Mouse (Mus musculus) CH12.LX (cell line): Measurements from ENCODE around the gene Arhgef17. TPM values are rescaled to one million over a fixed set of nuclear protein-coding genes. Genes with fewer than 3 reads are reported as not detected.

ENCODE experiments used
- DNase-seq: peaks from one replicate; pipeline ENCODE4 v3.0.0-alpha.2; 2013; ENCODE audit errors: extremely low read depth
- H3K27ac ChIP-seq: 2 replicates; pipeline ENCODE4 v1.5.1; 2012; ENCODE audit warnings: low read depth, mild to moderate bottlenecking, control low read depth, moderate library complexity; ENCODE audit not compliant: insufficient read depth
- H3K27me3 ChIP-seq: replicated peaks from 2 replicates; pipeline ENCODE3; 2012; ENCODE audit warnings: inconsistent platforms
- H3K36me3 ChIP-seq, 2 experiments: replicated peaks in 1 of 2; 2 replicates each; pipeline versions ENCODE3 to v1.6.1; 2012; ENCODE audit warnings: inconsistent platforms in 1 of 2, low read length in 1 of 2, mild to moderate bottlenecking in 1 of 2, mixed read lengths in 1 of 2, moderate library complexity in 1 of 2; ENCODE audit not compliant: control insufficient read depth in 1 of 2, insufficient read depth in 1 of 2
- H3K4me1 ChIP-seq, 2 experiments: 2 replicates each; pipeline ENCODE4 v1.6.1; 2012; ENCODE audit warnings: inconsistent platforms in 1 of 2, moderate library complexity in 1 of 2; ENCODE audit not compliant: insufficient read depth in 2 of 2, control insufficient read depth in 1 of 2
- H3K4me2 ChIP-seq: 2 replicates; pipeline ENCODE4 v1.6.1; 2012; ENCODE audit warnings: low read depth, mild to moderate bottlenecking, control low read depth; ENCODE audit not compliant: poor library complexity, insufficient read depth, severe bottlenecking
- H3K4me3 ChIP-seq, 3 experiments: fragments of 150-350 bp in 1 of 3; sonication (generic) in 1 of 3; replicated peaks in 1 of 3; 2 replicates each; pipeline versions ENCODE3 to v1.5.1; 2011 to 2012; ENCODE audit warnings: low read depth in 2 of 3, low read length in 2 of 3, mild to moderate bottlenecking in 2 of 3, moderate library complexity in 2 of 3, control low read depth in 1 of 3, improper control_type of control experiment in 1 of 3, inconsistent platforms in 1 of 3, mixed read lengths in 1 of 3; ENCODE audit not compliant: poor library complexity in 1 of 3
- H3K79me2 ChIP-seq: replicated peaks from 2 replicates; pipeline ENCODE4 v1.6.1; 2012; ENCODE audit warnings: mild to moderate bottlenecking, moderate library complexity; ENCODE audit not compliant: control insufficient read depth, poor library complexity, insufficient read depth, severe bottlenecking; ENCODE audit errors: extremely low read depth
- H3K9ac ChIP-seq: 2 replicates; pipeline ENCODE4 v1.6.1; 2012; ENCODE audit warnings: low read depth, mild to moderate bottlenecking, control low read depth, moderate library complexity; ENCODE audit not compliant: insufficient read depth
- H3K9me3 ChIP-seq: replicated peaks from 2 replicates; pipeline ENCODE3; 2012; ENCODE audit warnings: low read length, inconsistent platforms, mixed read lengths
- BHLHE40 ChIP-seq: IDR thresholded peaks from 2 replicates; pipeline ENCODE4 v1.6.1; 2011; ENCODE audit warnings: mild to moderate bottlenecking, low read depth, low read length, improper control_type of control experiment
- CHD1 ChIP-seq: IDR thresholded peaks from 2 replicates; pipeline ENCODE4 v1.6.1; 2012; ENCODE audit warnings: low read depth, low read length, improper control_type of control experiment, inconsistent platforms
- CHD2 ChIP-seq: IDR thresholded peaks from 2 replicates; pipeline ENCODE4 v1.6.1; 2011; ENCODE audit warnings: low read length, improper control_type of control experiment
- ELF1 ChIP-seq: IDR thresholded peaks from 2 replicates; pipeline ENCODE4 v1.6.1; 2014; ENCODE audit warnings: low read depth, mild to moderate bottlenecking, inconsistent platforms, low read length, improper control_type of control experiment
- ETS1 ChIP-seq: conservative IDR thresholded peaks from 2 replicates; pipeline ENCODE4 v1.6.1; 2012; ENCODE audit warnings: low read depth, mild to moderate bottlenecking, inconsistent platforms, low read length, improper control_type of control experiment, moderate library complexity
- GABPA ChIP-seq: IDR thresholded peaks from 2 replicates; pipeline ENCODE4 v1.6.1; 2012; ENCODE audit warnings: low read depth, low read length, improper control_type of control experiment, inconsistent platforms; ENCODE audit not compliant: insufficient replicate concordance
- HCFC1 ChIP-seq: IDR thresholded peaks from 2 replicates; pipeline ENCODE4 v1.6.1; 2012; ENCODE audit warnings: low read depth, mild to moderate bottlenecking, inconsistent platforms, low read length, improper control_type of control experiment
- IRF4 ChIP-seq: IDR thresholded peaks from 2 replicates; pipeline ENCODE4 v1.6.1; 2014; ENCODE audit warnings: low read depth, mild to moderate bottlenecking, inconsistent platforms, low read length, improper control_type of control experiment
- JUND ChIP-seq: conservative IDR thresholded peaks from 2 replicates; pipeline ENCODE4 v1.6.1; 2011; ENCODE audit warnings: low read depth, low read length, improper control_type of control experiment
- MAFK ChIP-seq: IDR thresholded peaks from 2 replicates; pipeline ENCODE4 v1.6.1; 2011; ENCODE audit warnings: low read length, improper control_type of control experiment; ENCODE audit not compliant: insufficient replicate concordance
- MAZ ChIP-seq: IDR thresholded peaks from 2 replicates; pipeline ENCODE4 v1.6.1; 2012; ENCODE audit warnings: low read depth, mild to moderate bottlenecking, inconsistent platforms, low read length, improper control_type of control experiment, moderate library complexity
- MEF2A ChIP-seq: IDR thresholded peaks from 2 replicates; pipeline ENCODE4 v1.6.1; 2014; ENCODE audit warnings: low read depth, mild to moderate bottlenecking, inconsistent platforms, low read length, improper control_type of control experiment, borderline replicate concordance
- MXI1 ChIP-seq: IDR thresholded peaks from 2 replicates; pipeline ENCODE4 v1.6.1; 2011; ENCODE audit warnings: mild to moderate bottlenecking, low read depth, low read length, improper control_type of control experiment
- NELFE ChIP-seq: IDR thresholded peaks from 2 replicates; pipeline ENCODE4 v1.6.1; 2011; ENCODE audit warnings: low read depth, low read length, improper control_type of control experiment
- NRF1 ChIP-seq: IDR thresholded peaks from 2 replicates; pipeline ENCODE4 v1.6.1; 2014; ENCODE audit warnings: low read depth, mild to moderate bottlenecking, inconsistent platforms, low read length, improper control_type of control experiment, moderate library complexity
- PAX5 ChIP-seq: IDR thresholded peaks from 2 replicates; pipeline ENCODE4 v1.6.1; 2012; ENCODE audit warnings: low read length, inconsistent platforms, mixed read lengths
- POLR2A ChIP-seq: IDR thresholded peaks from 2 replicates; pipeline ENCODE4 v1.6.1; 2011; ENCODE audit warnings: low read depth, mild to moderate bottlenecking, improper control_type of control experiment, low read length
- POLR2AphosphoS2 ChIP-seq: IDR thresholded peaks from 2 replicates; pipeline ENCODE4 v1.6.1; 2011; ENCODE audit warnings: low read depth, low read length, improper control_type of control experiment
- RAD21 ChIP-seq: IDR thresholded peaks from 2 replicates; pipeline ENCODE4 v1.6.1; 2011; ENCODE audit warnings: low read depth, mild to moderate bottlenecking, low read length, improper control_type of control experiment, moderate library complexity
- RCOR1 ChIP-seq: conservative IDR thresholded peaks from 2 replicates; pipeline ENCODE4 v1.6.1; 2012; ENCODE audit warnings: low read depth, mild to moderate bottlenecking, inconsistent platforms, low read length, improper control_type of control experiment
- SIN3A ChIP-seq: IDR thresholded peaks from 2 replicates; pipeline ENCODE4 v1.6.1; 2012; ENCODE audit warnings: low read length, improper control_type of control experiment, inconsistent platforms
- SMC3 ChIP-seq: IDR thresholded peaks from 2 replicates; pipeline ENCODE4 v1.6.1; 2011; ENCODE audit warnings: low read depth, low read length, improper control_type of control experiment
- TBP ChIP-seq: conservative IDR thresholded peaks from 2 replicates; pipeline ENCODE4 v1.6.1; 2011; ENCODE audit warnings: low read depth, low read length, improper control_type of control experiment
- TCF12 ChIP-seq: IDR thresholded peaks from 2 replicates; pipeline ENCODE4 v1.6.1; 2014; ENCODE audit warnings: low read depth, mild to moderate bottlenecking, inconsistent platforms, low read length, improper control_type of control experiment
- UBTF ChIP-seq: IDR thresholded peaks from 2 replicates; pipeline ENCODE4 v1.6.1; 2012; ENCODE audit warnings: low read depth, mild to moderate bottlenecking, inconsistent platforms, low read length, improper control_type of control experiment, moderate library complexity
- USF1 ChIP-seq: IDR thresholded peaks from 2 replicates; pipeline ENCODE4 v1.6.1; 2014; ENCODE audit warnings: low read depth, mild to moderate bottlenecking, inconsistent platforms, low read length, improper control_type of control experiment
- USF2 ChIP-seq: conservative IDR thresholded peaks from 2 replicates; pipeline ENCODE4 v1.6.1; 2011; ENCODE audit warnings: low read depth, low read length, improper control_type of control experiment
- ZC3H11A ChIP-seq: IDR thresholded peaks from 2 replicates; pipeline ENCODE4 v1.6.1; 2012; ENCODE audit warnings: low read depth, mild to moderate bottlenecking, inconsistent platforms, low read length, improper control_type of control experiment
- ZMIZ1 ChIP-seq: IDR thresholded peaks from 2 replicates; pipeline ENCODE4 v1.6.1; 2012; ENCODE audit warnings: low read depth, mild to moderate bottlenecking, inconsistent platforms, low read length, improper control_type of control experiment
- ZNF384 ChIP-seq: IDR thresholded peaks from 2 replicates; pipeline ENCODE4 v1.6.1; 2012; ENCODE audit warnings: low read depth, low read length, improper control_type of control experiment, inconsistent platforms
- dilution Hi-C: fragments of 300-500 bp; cut with MboI; formaldehyde crosslinking; loops from 2 replicates; pipeline ENCODE4 v1.14.3; 2020; ENCODE audit warnings: low sequenced_read_pairs; ENCODE audit not compliant: extremely low pct_unique_long_range_greater_than_20kb, extremely low pct_ligation_motif_present
- in situ Hi-C: fragments of 300-500 bp; cut with MboI; formaldehyde crosslinking; loops from 3 replicates; pipeline ENCODE4 v1.14.3; 2019; ENCODE audit warnings: low sequenced_read_pairs, low pct_ligation_motif_present, low pct_unique_long_range_greater_than_20kb, mixed read lengths
- polyA plus RNA-seq: library from polyadenylated mRNA; unstranded; fragments of >175 nt; gene quantifications from 2 replicates; pipeline ENCODE4 v1.2.1, GENCODE M21; 2012; ENCODE audit warnings: low read depth; ENCODE audit not compliant: insufficient read length
- total RNA-seq, 2 experiments: library from RNA; depleted of rRNA; stranded (reverse); fragments of 300-350 nt in 1 of 2; fragments of >200 nt in 1 of 2; gene quantifications; 2 replicates each; pipeline ENCODE4 v1.2.3; 2012 to 2014

Arhgef17 gene
- total and polyA plus RNA-seq, 3 experiments, result 2.3 to 6.7 (median 5.6) TPM

DNA sequence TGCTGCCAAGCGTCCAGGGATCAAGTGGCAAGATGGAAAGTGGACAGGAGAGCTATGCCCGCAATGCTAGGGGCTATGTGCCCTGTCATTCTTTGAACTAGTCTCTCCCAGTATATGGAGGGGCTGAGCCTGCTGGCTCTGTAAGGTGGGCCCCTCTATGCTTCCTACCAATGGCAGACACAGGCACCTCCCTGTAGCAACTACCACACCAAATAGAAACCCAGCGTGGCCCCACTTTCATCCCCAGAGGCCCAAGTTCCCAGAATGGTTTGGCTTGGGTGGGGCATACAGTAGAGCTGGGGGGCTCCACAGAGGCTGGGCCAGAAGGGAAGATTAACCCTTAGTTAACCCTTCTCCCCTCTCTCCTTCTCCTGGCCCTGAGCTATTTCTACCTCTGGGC, 71.5 kb downstream of the Arhgef17 start:
- dilution Hi-C loops, result no loop called here
- DNase-seq, result no peak
- H3K9ac ChIP-seq, result no peak overlapping the region; the same call in 1 of the 2 replicates

DNA sequence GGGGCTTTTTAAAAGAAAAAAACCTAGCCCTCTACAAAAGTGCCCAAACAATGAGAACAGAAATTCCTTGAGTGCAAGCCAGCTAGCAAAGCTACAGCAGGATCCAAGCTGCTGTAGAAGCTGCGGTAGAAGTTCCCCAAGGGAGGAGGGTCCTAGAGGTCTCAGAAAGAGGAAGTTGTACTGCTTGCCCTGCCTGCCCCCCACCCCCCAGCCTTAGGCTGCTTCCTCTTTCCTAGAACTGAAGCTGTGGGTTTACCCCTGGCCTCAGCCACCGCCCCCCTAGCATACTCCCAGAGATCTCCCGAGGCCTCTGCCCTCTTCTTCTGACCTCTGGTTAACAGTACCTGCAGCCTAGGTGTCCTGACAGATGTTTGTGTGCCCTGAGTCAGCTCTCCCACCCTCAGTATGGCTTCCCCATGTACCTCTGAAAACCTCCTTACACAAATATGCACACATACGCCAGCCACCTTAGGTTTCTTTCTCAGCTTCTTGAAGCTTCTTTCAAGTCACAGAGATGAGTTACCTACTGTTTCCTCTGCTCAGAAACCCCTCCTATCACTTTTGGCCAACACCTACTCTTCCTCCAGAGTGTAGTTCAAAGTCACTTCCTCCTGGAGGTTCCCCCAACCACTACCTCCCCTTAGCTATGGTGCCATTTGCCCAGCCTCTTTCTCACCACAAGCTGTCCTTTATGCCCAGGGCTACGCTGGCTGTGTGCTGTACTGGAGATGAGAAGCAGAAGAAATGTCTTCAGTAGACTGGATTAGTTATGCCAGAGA, 75.9 kb downstream of the Arhgef17 start:
- Histone ChIP-seq H3K27ac (peak overlapping the region; percentile 97), H3K9ac (peak overlapping the region; percentile 70), H3K36me3 (peaks cover 11 to 60% of the 10 kb centered on the region in 2 experiments), H3K79me2 (peaks cover 52% of the 10 kb centered on the region), H3K27me3 (no peaks in the 10 kb centered on the region), H3K4me1 (peaks cover 57 to 98% of the 10 kb centered on the region in 2 experiments), H3K4me2 (peak overlapping the region; percentile 79), H3K4me3 (peak overlapping the region; percentile 56 to 62 (median 57)), H3K9me3 (no peaks in the 10 kb centered on the region)
- in situ Hi-C loops (loop anchor here (5.0 kb wide), 1 partner anchor 36 kb away; no protein-coding TSS in a partner anchor), dilution Hi-C loops (no loop called here)
- DNase-seq, result peak; percentile 97
- TF ChIP-seq ZMIZ1 (peak; percentile 34), GABPA (no peak), ETS1 (peak; percentile 77), ZNF384 (no peak), UBTF (no peak), JUND (no peak), HCFC1 (peak; percentile 54), USF1 (no peak), CHD1 (no peak), IRF4 (peak; percentile 93), MAFK (peak; percentile 30; the same call in 1 of the 2 replicates), TCF12 (peak; percentile 86), NRF1 (no peak), PAX5 (no peak), BHLHE40 (peak; percentile 62), SMC3 (no peak), NELFE (peak; percentile 34; the same call in 1 of the 2 replicates), RCOR1 (peak; percentile 82; the same call in 1 of the 2 replicates), MXI1 (peak; percentile 18; the same call in 1 of the 2 replicates), POLR2A (peak; percentile 62), POLR2AphosphoS2 (no peak), USF2 (no peak), ZC3H11A (no peak), CHD2 (peak; percentile 93; the same call in 1 of the 2 replicates), ELF1 (peak; percentile 81), MAZ (peak; percentile 82; the same call in 1 of the 2 replicates), MEF2A (peak; percentile 74; the same call in 1 of the 2 replicates), SIN3A (peak; percentile 42; the same call in 1 of the 2 replicates)

More for the DNA sequence above, 71.5 kb downstream of the Arhgef17 start:
- peak overlapping the region; percentile 65; the same call in 1 of the 2 replicates for H3K27ac ChIP-seq
- peaks cover 50 to 64% of the 10 kb centered on the region in 2 experiments for H3K4me1 ChIP-seq
- H3K36me3 ChIP-seq, result peaks cover 0 to 40% of the 10 kb centered on the region in 2 experiments
- no peaks in the 10 kb centered on the region for H3K27me3 ChIP-seq
- no peak overlapping the region for H3K4me3 ChIP-seq
- TF ChIP-seq RAD21 (no peak), MAZ (no peak), TBP (no peak), POLR2A (no peak), USF1 (no peak), MAFK (no peak), ZNF384 (no peak), SIN3A (no peak)
- peak overlapping the region; percentile 39 for H3K4me2 ChIP-seq
- H3K79me2 ChIP-seq, result peaks cover 50% of the 10 kb centered on the region
- in situ Hi-C loops, result no loop called here
- H3K9me3 ChIP-seq, result no peaks in the 10 kb centered on the region
